Mouse (Mus musculus) left cerebral cortex, postnatal 25 days (tissue): ENCODE data around the gene Endou. TPM values are rescaled to one million over a fixed set of nuclear protein-coding genes. Genes with fewer than 3 reads are reported as not detected.

Source experiments
- DNase-seq, 2 experiments: peaks; one replicate each; pipeline ENCODE4 v3.0.0; 2022; ENCODE audit warnings: low spot score in 2 of 2, mixed read lengths in 1 of 2
- intact Hi-C: fragments of 180-260 bp; cut with DNase I; formaldehyde crosslinking; loops from one replicate; pipeline ENCODE4 v1.15.1; 2025
- total RNA-seq, 2 experiments: library from RNA; stranded (reverse); gene quantifications; 2 replicates each; pipeline ENCODE4 v1.2.3; 2021

Gene Endou
- total RNA-seq, 2 experiments from 2014 or later: 2.3 to 2.7 TPM

- intact Hi-C loops: no loop called here
Measured at GRCm38 (mm10) chr15:97738923-97739322, 7.8 kb upstream of the Endou start.

GRCm38 (mm10) chr15:97731988-97732387 is 849 bp upstream of the Endou start:
- DNase-seq: no peak
- intact Hi-C loops: no loop called here

More at GRCm38 (mm10) chr15:97738923-97739322, 7.8 kb upstream of the Endou start:
- DNase-seq: no peak

GRCm38 (mm10) chr15:97730365-97730764 is 774 bp downstream of the Endou start:
- DNase-seq: no peak
- intact Hi-C loops: no loop called here

- intact Hi-C loops: no loop called here
- peak in 1 of 2 experiments; percentile 67 for DNase-seq
Measured at GRCm38 (mm10) chr15:97728804-97729203, 2.3 kb downstream of the Endou start.

- intact Hi-C loops: no loop called here
- DNase-seq: no peak
Measured at GRCm38 (mm10) chr15:97728394-97728793, 2.7 kb downstream of the Endou start.

GRCm38 (mm10) chr15:97727520-97727919 is 3.6 kb downstream of the Endou start:
- no peak for DNase-seq
- intact Hi-C loops: no loop called here

- intact Hi-C loops: no loop called here
- no peak for DNase-seq
Measured at GRCm38 (mm10) chr15:97727048-97727447, 4.1 kb downstream of the Endou start.

- intact Hi-C loops: no loop called here
- no peak for DNase-seq
Measured at GRCm38 (mm10) chr15:97726310-97726709, 4.8 kb downstream of the Endou start.

GRCm38 (mm10) chr15:97725198-97725785 is 5.8 kb downstream of the Endou start:
- DNase-seq: no peak
- intact Hi-C loops: no loop called here

GRCm38 (mm10) chr15:97724346-97725197 is 6.6 kb downstream of the Endou start:
- DNase-seq: no peak
- intact Hi-C loops: loop anchor here (5.0 kb wide), 1 partner anchor 43 kb away; the partner anchor contains the start of gene Rapgef3

- intact Hi-C loops: loop anchor here (5.0 kb wide), 1 partner anchor 44 kb away; the partner anchor contains the start of gene Rapgef3
- no peak for DNase-seq
Measured at GRCm38 (mm10) chr15:97723536-97724345, 7.4 kb downstream of the Endou start.

- intact Hi-C loops: loop anchor here (5.0 kb wide), 1 partner anchor 46 kb away; the partner anchor contains the start of gene Rapgef3
- DNase-seq: no peak
Measured at GRCm38 (mm10) chr15:97721008-97721701, 10.0 kb downstream of the Endou start.

GRCm38 (mm10) chr15:97720026-97720675 is 11.0 kb downstream of the Endou start:
- intact Hi-C loops: loop anchor here (5.0 kb wide), 1 partner anchor 47 kb away; the partner anchor contains the start of gene Rapgef3
- no peak for DNase-seq

- DNase-seq: no peak
- intact Hi-C loops: loop anchor here (2.0 kb wide), 2 partner anchors 131 to 233 kb away; no protein-coding TSS in a partner anchor
Measured at GRCm38 (mm10) chr15:97719494-97719893, 11.6 kb downstream of the Endou start.

GRCm38 (mm10) chr15:97718535-97719155 is 12.5 kb downstream of the Endou start:
- DNase-seq: no peak
- intact Hi-C loops: loop anchor here (1.0 to 2.0 kb wide), 3 partner anchors 58 to 234 kb away; no protein-coding TSS in a partner anchor

- intact Hi-C loops: loop anchor here (1.0 to 2.0 kb wide), 3 partner anchors 58 to 235 kb away; no protein-coding TSS in a partner anchor
- DNase-seq: peak; percentile 46 to 51
Measured at GRCm38 (mm10) chr15:97717861-97718534, 13.1 kb downstream of the Endou start.

GRCm38 (mm10) chr15:97716782-97717181 is 14.4 kb downstream of the Endou start:
- no peak for DNase-seq
- intact Hi-C loops: no loop called here

- no peak for DNase-seq
- intact Hi-C loops: no loop called here
Measured at GRCm38 (mm10) chr15:97715734-97716133, 15.4 kb downstream of the Endou start.
